Mouse (Mus musculus) small intestine, adult 2 months (tissue): ENCODE data around the gene Camta1.

ENCODE experiments used
- CTCF ChIP-seq: fragments of 200-500 bp; IDR thresholded peaks from 2 replicates; pipeline ENCODE4 v1.5.1; 2012; ENCODE audit warnings: low read depth, mild to moderate bottlenecking, control low read depth, inconsistent platforms, low read length, moderate library complexity, mixed read lengths; ENCODE audit not compliant: insufficient replicate concordance, insufficient read length; ENCODE audit errors: extremely low read depth
- POLR2A ChIP-seq: fragments of 200-500 bp; IDR thresholded peaks from 2 replicates; pipeline ENCODE4 v1.6.1; 2012; ENCODE audit warnings: low read depth, mild to moderate bottlenecking, control low read depth, inconsistent platforms, low read length, moderate library complexity

DNA sequence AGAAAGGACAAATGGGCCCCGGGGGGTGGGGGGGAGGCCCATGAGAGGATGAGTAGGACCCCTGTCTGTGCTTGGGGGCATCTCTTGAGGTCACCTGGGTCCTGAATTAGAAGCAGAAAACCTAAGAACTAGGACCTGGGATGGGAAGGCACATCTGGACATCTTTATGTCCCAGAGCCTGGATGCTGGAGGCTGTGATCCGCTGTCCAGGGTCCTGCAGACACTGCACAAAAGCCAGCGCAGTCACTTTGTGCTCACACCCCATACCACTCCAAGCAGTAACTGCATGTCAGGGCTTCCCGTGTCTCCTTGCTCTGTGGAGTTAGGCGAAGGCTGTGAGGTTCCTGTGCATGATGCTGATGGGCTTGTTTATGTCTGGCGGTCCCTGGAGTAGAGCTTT lies 699.8 kb downstream of the Camta1 start:
- no peak for TF ChIP-seq POLR2A
- TF ChIP-seq CTCF = no peak
